Mouse (Mus musculus) hindbrain, embryonic 14.5 days (tissue): ENCODE measurements at regions not wholly inside any gene's neighbourhood (a gene's known extent, or its start where the extent isn't known, plus 50 kb on each side); places are given as distances from the start of the nearest gene placed in this dataset.
A peak's percentile ranks its signal among the peaks of the same experiment; 100 is the strongest.

Experiments used
- ATAC-seq: fragments of 200-750 bp; cut with Nextera tagmentation; 2 replicates; pipeline ENCODE4 v1.8.0; 2017; ENCODE audit warnings: moderate number of reproducible peaks, mild to moderate bottlenecking, moderate TSS enrichment, moderate library complexity; ENCODE audit not compliant: low FRiP score
- DNase-seq: peaks from one replicate; pipeline ENCODE4 v3.0.0-alpha.2; 2015; ENCODE audit warnings: low spot score
- H3K27ac ChIP-seq: fragments of 300-500 bp; sonication (generic); 2 replicates; pipeline ENCODE4 v1.5.1; 2014; ENCODE audit warnings: mild to moderate bottlenecking, moderate library complexity
- H3K27me3 ChIP-seq: fragments of 300-500 bp; sonication (generic); 2 replicates; pipeline ENCODE4 v1.6.1; 2014; ENCODE audit warnings: mild to moderate bottlenecking, low read length, mixed read lengths; ENCODE audit not compliant: control insufficient read depth, insufficient read depth
- H3K36me3 ChIP-seq: fragments of 300-500 bp; sonication (generic); replicated peaks from 2 replicates; pipeline ENCODE4 v1.6.1; 2014; ENCODE audit not compliant: control insufficient read depth, insufficient read depth
- H3K4me1 ChIP-seq: fragments of 300-500 bp; sonication (generic); replicated peaks from 2 replicates; pipeline ENCODE4 v1.6.1; 2014; ENCODE audit warnings: antibody characterized with exemption, low read length, mixed read lengths; ENCODE audit not compliant: control insufficient read depth, insufficient read depth
- H3K4me2 ChIP-seq: fragments of 300-500 bp; sonication (generic); replicated peaks from 2 replicates; pipeline ENCODE4 v1.6.1; 2014; ENCODE audit warnings: mild to moderate bottlenecking, moderate library complexity
- H3K4me3 ChIP-seq: fragments of 300-500 bp; sonication (generic); replicated peaks from 2 replicates; pipeline ENCODE4 v1.5.1; 2014; ENCODE audit warnings: mild to moderate bottlenecking, low read length
- H3K9ac ChIP-seq: fragments of 300-500 bp; sonication (generic); 2 replicates; pipeline ENCODE4 v1.6.1; 2014
- H3K9me3 ChIP-seq: fragments of 300-500 bp; sonication (generic); 2 replicates; pipeline ENCODE4 v1.6.1; 2016; ENCODE audit warnings: low read length; ENCODE audit not compliant: control insufficient read depth
- WGBS: fragments of 180-500 bp; shearing (Covaris S2); extraction: QIAGEN DNeasy Blood & Tissue Kit; methylation state at CpG from one replicate; pipeline ENCODE4 v1.1.7; 2014; 5-methylcytosine and 5-hydroxymethylcytosine counted together

DNA sequence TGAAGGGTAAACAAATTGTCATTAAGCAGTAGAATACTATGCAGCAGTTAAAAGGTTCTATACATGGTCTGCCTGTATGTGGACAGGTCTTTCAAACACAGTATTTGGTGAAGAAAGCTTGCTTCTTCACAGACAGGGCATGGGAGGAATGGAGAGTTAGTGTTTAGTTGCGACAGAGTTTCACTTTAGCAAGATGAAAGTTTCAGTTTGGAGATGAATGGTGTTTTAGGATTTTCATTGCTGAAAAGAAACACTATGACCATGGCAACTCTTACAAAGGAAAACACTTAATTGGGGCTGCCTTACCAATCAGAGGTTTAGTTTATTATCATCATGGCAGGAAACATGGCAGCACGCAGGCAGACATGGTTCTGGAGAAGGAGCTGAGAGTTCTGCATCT is 162.2 kb upstream of the Id2 start:
- Histone ChIP-seq H3K9me3 (no peaks in the 10 kb centered on the region), H3K9ac (no peak overlapping the region), H3K4me3 (no peak overlapping the region), H3K4me2 (no peak overlapping the region), H3K27ac (no peak overlapping the region), H3K4me1 (no peaks in the 10 kb centered on the region), H3K36me3 (no peaks in the 10 kb centered on the region), H3K27me3 (no peaks in the 10 kb centered on the region)
- DNase-seq (no peak), ATAC-seq (no peak)
- 98% methylated on average over 2 of the region's 2 CpGs for WGBS

DNA sequence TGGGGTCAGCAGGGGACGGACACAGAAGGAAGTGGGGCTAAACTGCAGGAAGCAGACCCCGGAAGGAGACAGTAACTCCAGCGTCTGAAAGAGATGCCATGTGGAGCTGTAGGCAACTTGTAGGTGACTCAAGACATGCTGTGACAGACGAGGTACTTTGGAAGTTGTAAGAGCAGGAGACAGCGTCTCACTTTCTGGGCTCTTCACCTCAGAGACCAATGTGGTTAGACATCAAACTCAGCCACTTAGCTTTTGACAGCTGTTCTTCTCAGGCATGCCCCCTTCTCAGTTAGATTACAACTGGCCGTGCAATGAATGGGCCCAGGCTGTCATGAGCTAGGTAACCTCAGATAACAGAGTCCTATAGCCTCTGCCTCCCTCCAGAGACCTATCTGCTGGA is 159.3 kb upstream of the Id2 start:
- no peaks in the 10 kb centered on the region for H3K36me3 ChIP-seq
- no peak for DNase-seq
- 80% methylated on average over 6 of the region's 6 CpGs for WGBS
- H3K4me3 ChIP-seq = no peak overlapping the region
- H3K9me3 ChIP-seq = 0 out of 2 replicates have a peak, but pooled peaks cover 6% of the 10 kb centered on the region
- no peak for ATAC-seq
- no peaks in the 10 kb centered on the region for H3K4me1 ChIP-seq
- no peak overlapping the region for H3K9ac ChIP-seq
- H3K4me2 ChIP-seq = no peak overlapping the region
- no peaks in the 10 kb centered on the region for H3K27me3 ChIP-seq
- no peak overlapping the region for H3K27ac ChIP-seq

DNA sequence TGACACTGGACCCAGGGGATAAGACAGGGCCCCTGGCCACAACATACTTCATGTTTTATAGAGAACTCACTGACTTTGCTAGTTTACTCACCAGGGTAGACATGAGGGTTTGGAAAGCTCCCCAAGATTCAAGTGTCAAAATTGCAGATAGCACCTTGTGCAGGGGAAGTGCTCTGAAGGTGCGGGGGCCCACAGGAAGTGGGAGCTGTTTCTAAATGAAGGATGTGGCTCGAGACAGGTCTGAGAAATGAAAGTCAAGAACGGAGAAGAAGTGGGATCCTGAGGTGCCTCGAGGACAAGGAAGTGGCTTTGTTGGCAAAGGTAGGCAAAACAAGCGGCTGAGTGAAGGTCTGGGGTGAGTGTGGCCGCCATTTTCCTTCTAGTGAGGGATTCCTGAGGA is 157.8 kb upstream of the Id2 start:
- H3K4me3 ChIP-seq = no peak overlapping the region
- H3K4me2 ChIP-seq = no peak overlapping the region
- no peaks in the 10 kb centered on the region for H3K36me3 ChIP-seq
- H3K9me3 ChIP-seq = 0 out of 2 replicates have a peak, but pooled peaks cover 6% of the 10 kb centered on the region
- H3K27ac ChIP-seq = no peak overlapping the region
- H3K4me1 ChIP-seq = no peaks in the 10 kb centered on the region
- no peak for ATAC-seq
- no peak overlapping the region for H3K9ac ChIP-seq
- WGBS = 85% methylated on average over 6 of the region's 6 CpGs
- no peaks in the 10 kb centered on the region for H3K27me3 ChIP-seq
- DNase-seq = no peak

DNA sequence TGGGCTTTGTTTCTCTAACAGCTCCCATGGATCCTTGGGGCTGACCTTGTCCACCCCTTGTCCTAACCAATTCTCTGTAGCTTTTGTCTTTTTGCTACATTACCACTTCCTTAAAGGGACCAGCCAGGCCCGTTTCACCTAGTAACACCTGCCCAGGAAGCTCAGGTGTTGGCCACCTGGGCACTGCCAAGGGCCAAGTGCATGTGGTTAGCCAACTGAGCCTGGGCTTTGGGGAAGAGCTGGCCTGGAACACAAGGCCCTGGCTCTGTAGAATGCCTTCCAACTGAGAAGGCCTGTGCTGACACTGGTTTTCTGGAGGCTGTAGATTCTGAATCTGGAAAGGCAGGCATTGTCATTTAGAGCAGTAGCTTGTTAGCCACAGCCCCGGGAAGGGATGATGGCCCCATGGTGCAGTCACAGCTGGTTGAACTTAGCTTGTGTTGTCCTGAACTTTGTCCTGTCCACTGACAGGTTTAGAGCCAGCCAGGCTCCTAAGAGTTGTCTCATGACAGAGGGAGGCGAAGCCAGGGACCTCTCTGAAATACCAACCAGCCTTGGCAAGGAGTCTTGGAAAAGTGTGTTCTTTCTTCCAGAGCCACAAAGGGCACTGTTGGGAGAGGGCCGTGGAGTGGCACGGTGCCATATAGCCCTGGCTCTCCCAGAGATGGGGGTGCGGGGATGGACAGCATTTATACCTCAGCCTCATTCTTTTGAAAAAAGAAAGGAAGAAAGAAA is 156.0 kb upstream of the Id2 start:
- no peak for ATAC-seq
- Histone ChIP-seq H3K9ac (no peak overlapping the region), H3K4me3 (no peak overlapping the region), H3K27me3 (no peaks in the 10 kb centered on the region), H3K9me3 (0 out of 2 replicates have a peak, but pooled peaks cover 6% of the 10 kb centered on the region), H3K36me3 (no peaks in the 10 kb centered on the region), H3K27ac (no peak overlapping the region), H3K4me1 (no peaks in the 10 kb centered on the region), H3K4me2 (no peak overlapping the region)
- WGBS = 83% methylated on average over 6 of the region's 6 CpGs
- DNase-seq = no peak

DNA sequence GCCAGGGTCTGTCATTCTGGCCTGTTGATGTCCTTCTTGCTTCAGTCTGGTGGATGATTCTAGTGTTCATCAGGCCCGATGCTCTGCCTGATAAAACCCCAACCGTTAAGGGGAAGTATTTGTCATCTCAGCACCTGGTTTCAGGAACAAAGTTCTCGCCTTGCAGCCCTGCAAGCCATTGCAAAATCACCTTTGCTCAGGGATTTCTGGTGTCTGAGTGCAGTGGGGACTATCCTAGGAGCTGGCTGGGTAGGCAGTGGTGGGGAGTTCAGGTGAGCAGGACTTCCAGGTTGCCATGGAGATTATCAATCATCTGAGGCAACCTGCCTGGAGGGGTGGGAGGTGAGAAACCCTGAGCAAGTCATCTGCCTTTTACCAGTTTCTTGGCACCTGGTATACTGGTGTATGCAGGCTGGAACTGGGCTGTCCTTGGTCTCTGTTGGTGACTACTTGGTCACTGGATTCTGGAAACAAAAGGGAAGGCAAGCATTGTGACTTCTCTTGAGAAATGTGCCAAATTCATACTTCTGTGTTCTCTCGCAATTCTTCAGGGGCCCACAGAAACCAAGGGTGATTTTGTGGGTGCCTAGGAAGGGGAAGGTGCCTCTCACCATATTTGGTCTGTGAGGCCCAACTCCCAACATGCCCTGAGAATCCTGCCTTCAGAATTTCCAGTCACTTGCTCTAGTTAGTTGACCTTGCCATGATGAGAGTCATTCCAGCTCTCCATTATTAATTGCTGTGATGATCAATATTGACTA is 154.7 kb upstream of the Id2 start:
- ATAC-seq = no peak
- no peak overlapping the region for H3K4me2 ChIP-seq
- 0 out of 2 replicates have a peak, but pooled peaks cover 6% of the 10 kb centered on the region for H3K9me3 ChIP-seq
- H3K4me1 ChIP-seq = no peaks in the 10 kb centered on the region
- H3K4me3 ChIP-seq = no peak overlapping the region
- no peaks in the 10 kb centered on the region for H3K36me3 ChIP-seq
- DNase-seq = no peak
- WGBS = 83% methylated on average over 4 of the region's 4 CpGs
- no peak overlapping the region for H3K27ac ChIP-seq
- no peaks in the 10 kb centered on the region for H3K27me3 ChIP-seq
- no peak overlapping the region for H3K9ac ChIP-seq

- ATAC-seq (no peak), DNase-seq (no peak)
- Histone ChIP-seq H3K4me1 (no peaks in the 10 kb centered on the region), H3K27ac (no peak overlapping the region), H3K9ac (no peak overlapping the region), H3K9me3 (0 out of 2 replicates have a peak, but pooled peaks cover 6% of the 10 kb centered on the region), H3K4me2 (no peak overlapping the region), H3K36me3 (no peaks in the 10 kb centered on the region), H3K27me3 (no peaks in the 10 kb centered on the region), H3K4me3 (no peak overlapping the region)
- WGBS = 20% methylated on average over 3 of the region's 3 CpGs
Observed at GRCm38 (mm10) chr12:25250881-25251280, 153.9 kb upstream of the Id2 start.

DNA sequence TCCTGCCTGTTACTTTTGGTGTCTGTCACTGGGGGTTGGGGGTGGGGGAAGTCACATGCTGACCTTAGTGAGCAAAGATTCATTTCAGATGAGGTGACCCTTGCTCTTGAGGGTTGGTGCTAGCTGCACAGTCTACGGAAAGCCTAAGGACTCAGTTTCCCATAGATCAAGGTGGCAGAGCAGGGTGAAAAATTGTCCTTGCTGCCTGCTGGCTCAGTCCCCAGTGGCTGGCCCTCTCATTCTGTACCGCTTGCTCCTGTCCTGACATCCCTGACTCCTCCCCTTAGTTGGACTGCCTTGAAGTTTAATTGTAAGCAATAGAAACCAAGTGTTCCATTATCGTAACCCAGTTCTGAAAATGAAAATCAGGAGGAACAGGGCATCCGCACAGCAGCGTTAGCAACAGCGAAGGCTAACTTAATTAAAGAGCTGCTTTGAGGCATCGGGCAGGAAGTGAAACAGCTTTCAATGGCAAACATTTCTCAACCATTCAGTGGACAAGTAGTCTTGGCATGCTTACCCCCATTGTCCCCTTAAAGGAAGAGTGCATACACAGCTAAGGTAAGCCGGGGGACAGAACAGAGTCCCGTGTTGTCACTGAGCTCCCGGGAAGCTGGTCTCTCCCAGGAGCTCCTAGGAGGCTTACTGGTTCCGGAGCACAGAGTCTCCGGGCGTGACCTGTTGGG is 151.9 kb upstream of the Id2 start:
- ATAC-seq = 0 out of 2 replicates have a peak, but pooled peaks have one; percentile 24
- H3K4me2 ChIP-seq = no peak overlapping the region
- H3K27ac ChIP-seq = no peak overlapping the region
- 0 out of 2 replicates have a peak, but pooled peaks cover 6% of the 10 kb centered on the region for H3K9me3 ChIP-seq
- H3K4me1 ChIP-seq = 0 out of 2 replicates have a peak, but pooled peaks cover 6% of the 10 kb centered on the region
- no peaks in the 10 kb centered on the region for H3K36me3 ChIP-seq
- DNase-seq = no peak
- H3K9ac ChIP-seq = no peak overlapping the region
- H3K27me3 ChIP-seq = no peaks in the 10 kb centered on the region
- no peak overlapping the region for H3K4me3 ChIP-seq
- WGBS = 66% methylated on average over 13 of the region's 13 CpGs

DNA sequence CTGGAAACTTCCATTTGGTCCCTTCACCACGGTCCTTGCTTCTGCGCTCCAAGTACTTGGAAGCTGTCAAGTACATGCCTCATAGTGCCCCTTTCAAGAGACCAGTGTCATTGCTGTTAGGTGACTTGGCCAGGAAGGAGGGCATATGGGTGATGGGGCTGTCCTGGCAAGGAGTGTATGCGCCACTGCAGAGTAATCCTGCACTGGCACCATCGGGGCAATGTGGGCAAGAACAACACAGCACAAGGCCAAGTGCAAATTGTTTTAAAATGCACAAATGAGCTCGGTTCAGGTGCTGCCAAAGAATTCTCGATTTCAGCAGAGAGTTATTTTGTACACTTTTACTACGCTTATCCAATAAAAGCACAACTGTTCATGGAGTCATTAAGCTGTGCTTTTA is 149.6 kb upstream of the Id2 start:
- H3K36me3 ChIP-seq = no peaks in the 10 kb centered on the region
- H3K9me3 ChIP-seq = no peaks in the 10 kb centered on the region
- DNase-seq = no peak
- H3K27me3 ChIP-seq = no peaks in the 10 kb centered on the region
- no peak overlapping the region for H3K9ac ChIP-seq
- H3K4me1 ChIP-seq = 0 out of 2 replicates have a peak, but pooled peaks cover 6% of the 10 kb centered on the region
- WGBS = 88% methylated on average over 7 of the region's 7 CpGs
- H3K4me2 ChIP-seq = no peak overlapping the region
- no peak overlapping the region for H3K4me3 ChIP-seq
- H3K27ac ChIP-seq = no peak overlapping the region
- ATAC-seq = no peak

- no peak for ATAC-seq
- no peak overlapping the region for H3K27ac ChIP-seq
Observed at GRCm38 (mm10) chr12:25245661-25246060, 148.7 kb upstream of the Id2 start.

More at GRCm38 (mm10) chr12:25245661-25246060, 148.7 kb upstream of the Id2 start:
- H3K27me3 ChIP-seq = no peaks in the 10 kb centered on the region
- no peaks in the 10 kb centered on the region for H3K36me3 ChIP-seq
- no peak overlapping the region for H3K4me2 ChIP-seq
- no peak overlapping the region for H3K4me3 ChIP-seq
- no peaks in the 10 kb centered on the region for H3K9me3 ChIP-seq
- H3K4me1 ChIP-seq = 0 out of 2 replicates have a peak, but pooled peaks cover 6% of the 10 kb centered on the region
- no peak overlapping the region for H3K9ac ChIP-seq
- WGBS = 88% methylated on average over 5 of the region's 5 CpGs
- DNase-seq = no peak
